Mouse (Mus musculus): ENCODE data around the gene Olfr1295. TPM values are rescaled to one million over a fixed set of nuclear protein-coding genes. Genes with fewer than 3 reads are reported as not detected.

Olfr1295 gene
- total RNA-seq (2021): not detected

DNA sequence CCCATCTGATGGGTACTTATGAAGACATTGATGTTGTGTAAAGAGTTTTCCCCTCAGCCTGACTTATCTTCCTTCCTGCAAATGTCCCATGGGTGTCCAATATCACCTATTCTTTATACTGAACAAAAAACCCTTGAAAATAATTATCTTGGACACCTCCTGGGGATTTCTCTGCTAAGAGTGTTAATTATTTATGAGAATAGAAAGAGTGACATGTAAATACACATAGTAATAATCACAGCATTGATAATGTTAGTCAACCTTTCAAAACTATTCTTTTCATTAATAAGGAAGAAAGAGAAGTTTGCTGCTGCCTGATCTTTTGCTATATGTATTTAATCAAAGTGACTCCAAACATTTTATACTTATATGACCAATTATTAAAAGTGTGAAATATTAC, at the start of gene Olfr1295:
Gene Olfr1295, minus strand, starts transcription at position 101 of the 400 bp plus-strand sequence.
- DNase-seq (ENCODE audit: low spot score): no peak
- intact Hi-C loops (cut with DNase I): no loop called here

DNA sequence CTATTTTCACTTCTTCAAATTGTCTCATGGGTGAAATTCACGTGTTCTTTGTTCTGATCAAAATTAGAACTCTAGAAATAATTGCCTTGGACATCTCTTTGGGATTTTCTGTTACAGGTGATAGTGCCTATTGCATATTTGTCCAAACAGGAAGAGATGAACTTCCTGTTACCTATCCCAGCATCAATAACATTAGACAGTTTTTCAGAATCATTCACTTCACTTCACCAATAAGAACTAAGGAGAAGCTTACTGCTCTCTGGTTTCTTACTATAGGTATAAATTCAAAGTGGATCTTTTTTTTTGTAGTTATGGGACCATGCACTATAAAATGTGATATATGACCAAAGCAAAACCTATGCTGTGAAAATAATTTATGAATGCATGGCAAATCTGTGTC, 29.3 kb downstream of the Olfr1295 start, which contains the start of gene Olfr1294:
Gene Olfr1294, minus strand, starts transcription at position 101 of the 400 bp plus-strand sequence.
- intact Hi-C loops (cut with DNase I): no loop called here
- no peak for DNase-seq (ENCODE audit: low spot score)

GRCm38 (mm10) chr2:111524903-111525302, 44.6 kb downstream of the Olfr1295 start, which contains the start of gene Olfr1293-ps:
TSS of gene Olfr1293-ps (plus strand) at chr2:111525203.
- intact Hi-C loops (cut with DNase I): no loop called here
- DNase-seq (ENCODE audit: low spot score): no peak

- intact Hi-C loops (cut with DNase I): no loop called here
- DNase-seq (ENCODE audit: low spot score): no peak
These were observed 52.0 kb downstream of the Olfr1295 start for GRCm38 (mm10) chr2:111517451-111517850.

Other genes starting within 250 kb of the Olfr1295 start
- not detected for gene Olfr1281, start 243.2 kb downstream of the Olfr1295 start, total RNA-seq (2021)
- not detected for gene Olfr1282, start 233.6 kb downstream of the Olfr1295 start, total RNA-seq (2021)
- gene Olfr1283, start 202.9 kb downstream of the Olfr1295 start, total RNA-seq (2021): not detected
- gene Olfr1284, start 194.2 kb downstream of the Olfr1295 start, total RNA-seq (2021): not detected
- not detected for gene Olfr1286, start 146.6 kb downstream of the Olfr1295 start, total RNA-seq (2021)
- gene Olfr1287, start 120.5 kb downstream of the Olfr1295 start, total RNA-seq (2021): not detected
- not detected for gene Olfr1288, start 95.6 kb downstream of the Olfr1295 start, total RNA-seq (2021)
- gene Olfr1289, start 88.9 kb downstream of the Olfr1295 start, total RNA-seq (2021): not detected
- not detected for gene Olfr1290, start 75.9 kb downstream of the Olfr1295 start, total RNA-seq (2021)
- not detected for gene Olfr1291-ps1, start 72.5 kb downstream of the Olfr1295 start, total RNA-seq (2021)
- gene Olfr1293-ps, start 44.5 kb downstream of the Olfr1295 start, total RNA-seq (2021): not detected
- gene Olfr1294, start 29.4 kb downstream of the Olfr1295 start, total RNA-seq (2021): not detected
- not detected for gene Olfr1297, start 56.8 kb upstream of the Olfr1295 start, total RNA-seq (2021)
- not detected for gene Olfr1298, start 79.5 kb upstream of the Olfr1295 start, total RNA-seq (2021)
- not detected for gene Olfr1299, start 91.7 kb upstream of the Olfr1295 start, total RNA-seq (2021)
- gene Olfr1301, start 181.3 kb upstream of the Olfr1295 start, total RNA-seq (2021): not detected
- not detected for gene Olfr1302, start 207.7 kb upstream of the Olfr1295 start, total RNA-seq (2021)

Data from heart, postnatal 25 days (tissue).